ENCODE assay signal across 8 mouse cellular contexts in genomic region chr11:57696207-57696676, GRCm38 (mm10). TPM values are rescaled to one million over a fixed set of nuclear protein-coding genes. Genes with fewer than 3 reads are reported as not detected.
DNase-seq lines count a peak whose midpoint lies in the region; ATAC-seq and TF ChIP-seq lines count a peak whose summit lies in the region.

No protein-coding gene starts in this region.

- H3K27ac ChIP-seq in embryonic facial prominence, embryonic 11.5 days (replicated peaks; ENCODE audit: low read depth, low read length): no peak overlapping the region
- H3K27ac ChIP-seq in hindbrain, embryonic 13.5 days: peak overlapping the region; percentile 73
- H3K27ac ChIP-seq in midbrain, postnatal 0 days (ENCODE audit: low read depth, low read length): peak overlapping the region; percentile 76

- intact Hi-C loops in left cerebral cortex, postnatal 4 days (cut with DNase I): no loop called here

- no peaks in the 10 kb centered on the region for H3K36me3 ChIP-seq in embryonic facial prominence, embryonic 11.5 days (replicated peaks; ENCODE audit: control insufficient read depth, insufficient read depth, low read depth, low read length)
- no peaks in the 10 kb centered on the region for H3K36me3 ChIP-seq in hindbrain, embryonic 13.5 days
- H3K36me3 ChIP-seq in midbrain, postnatal 0 days (ENCODE audit: insufficient read depth, low read length): no peaks in the 10 kb centered on the region

- no peaks in the 10 kb centered on the region for H3K27me3 ChIP-seq in embryonic facial prominence, embryonic 11.5 days (ENCODE audit: control insufficient read depth, insufficient read depth, low read length)
- peaks cover 27% of the 10 kb centered on the region; the same call in 1 of the 2 replicates for H3K27me3 ChIP-seq in hindbrain, embryonic 13.5 days
- H3K27me3 ChIP-seq in midbrain, postnatal 0 days (ENCODE audit: insufficient read depth, low read length): no peaks in the 10 kb centered on the region

- peak; percentile 34 for DNase-seq in left cerebral cortex, postnatal 4 days
- DNase-seq in left cerebral cortex, adult 8-10 months (ENCODE audit: low spot score in 2 of 2): no peak
- DNase-seq in embryonic facial prominence, embryonic 11.5 days (ENCODE audit: low spot score): peak; percentile 43
- DNase-seq in midbrain, postnatal 0 days (ENCODE audit: low spot score): peak; percentile 58
- DNase-seq in c-Kit-positive CD71-positive TER-119-positive erythroid progenitor cells, embryonic 14.5 days (ENCODE audit: low spot score): no peak
- no peak for DNase-seq in cerebellum, adult 18-20 months
- no peak for DNase-seq in thymus, postnatal 14 days

- no peaks in the 10 kb centered on the region for H3K9me3 ChIP-seq in embryonic facial prominence, embryonic 11.5 days (replicated peaks; ENCODE audit: control insufficient read depth, low read length)
- H3K9me3 ChIP-seq in hindbrain, embryonic 13.5 days: no peaks in the 10 kb centered on the region
- H3K9me3 ChIP-seq in midbrain, postnatal 0 days (ENCODE audit: low read length): no peaks in the 10 kb centered on the region

- H3K4me2 ChIP-seq in embryonic facial prominence, embryonic 11.5 days (ENCODE audit: low read depth, low read length): no peak overlapping the region
- peak overlapping the region; percentile 43 for H3K4me2 ChIP-seq in hindbrain, embryonic 13.5 days
- H3K4me2 ChIP-seq in midbrain, postnatal 0 days (ENCODE audit: low read depth, low read length, poor library complexity, severe bottlenecking): peak overlapping the region; percentile 30

- TF ChIP-seq CTCF in midbrain, postnatal 0 days (IDR thresholded peaks at IDR 0.05): no peak

- ATAC-seq in embryonic facial prominence, embryonic 11.5 days (replicated peaks; ENCODE audit: insufficient number of reproducible peaks, low FRiP score, low TSS enrichment, low read depth): no peak
- ATAC-seq in hindbrain, embryonic 13.5 days (ENCODE audit: low FRiP score): 0 out of 2 replicates have a peak, but pooled peaks have one; percentile 29
- ATAC-seq in midbrain, postnatal 0 days (ENCODE audit: low FRiP score): peak; percentile 54

- H3K4me1 ChIP-seq in embryonic facial prominence, embryonic 11.5 days (ENCODE audit: control insufficient read depth, insufficient read depth, low read length): no peaks in the 10 kb centered on the region
- H3K4me1 ChIP-seq in hindbrain, embryonic 13.5 days (replicated peaks): peaks cover 44% of the 10 kb centered on the region
- H3K4me1 ChIP-seq in midbrain, postnatal 0 days (ENCODE audit: insufficient read depth, low read length): peaks cover 12% of the 10 kb centered on the region

- WGBS in embryonic facial prominence, embryonic 11.5 days: 39% methylated on average over 17 of the region's 17 CpGs
- WGBS in hindbrain, embryonic 13.5 days: 23% methylated on average over 17 of the region's 17 CpGs
- 6% methylated on average over 17 of the region's 17 CpGs for WGBS in midbrain, postnatal 0 days

- no peak overlapping the region for H3K4me3 ChIP-seq in embryonic facial prominence, embryonic 11.5 days (ENCODE audit: low read depth, low read length)
- H3K4me3 ChIP-seq in hindbrain, embryonic 13.5 days: no peak overlapping the region
- peak overlapping the region; percentile 6; the same call in 1 of the 2 replicates for H3K4me3 ChIP-seq in midbrain, postnatal 0 days (ENCODE audit: low read depth, low read length)

- H3K9ac ChIP-seq in embryonic facial prominence, embryonic 11.5 days (replicated peaks; ENCODE audit: low read length): no peak overlapping the region
- H3K9ac ChIP-seq in hindbrain, embryonic 13.5 days: peak overlapping the region; percentile 36; the same call in 1 of the 2 replicates
- H3K9ac ChIP-seq in midbrain, postnatal 0 days (replicated peaks; ENCODE audit: low read length, poor library complexity, severe bottlenecking): no peak overlapping the region

RNA-seq across cellular contexts. Expression of gene Galnt10, which starts 51.0 kb away (rescaled TPM):
- total RNA-seq in left cerebral cortex, postnatal 4 days (2021): 10 to 100 TPM; 11.7 to 12.4 TPM
- total RNA-seq in left cerebral cortex, adult 8-10 months (2022): 1 to 10 TPM; 7.2 to 9.4 (median 8.6) TPM
- 12.0 and 12.4 TPM in 2 replicates for polyA plus RNA-seq in embryonic facial prominence, embryonic 11.5 days (2014; fragmentation: Nextera tagmentation; extraction: Ambion mirVana)
- 12.1 and 12.2 TPM in 2 replicates for polyA plus RNA-seq in hindbrain, embryonic 13.5 days (2015; fragmentation: Nextera tagmentation; extraction: Ambion mirVana)
- 21.3 and 26.0 TPM in 2 replicates for total RNA-seq in midbrain, postnatal 0 days (2014; rRNA removed)
- polyA plus RNA-seq in midbrain, postnatal 0 days (2015; fragmentation: Nextera tagmentation; extraction: Ambion mirVana): 11.8 and 12.0 TPM in 2 replicates

Comparison
In these comparisons a context has a peak if more than half of its experiments do, and no peak if none do; other contexts are left out.
1. DNase-seq: peak in left cerebral cortex, postnatal 4 days (single experiment), embryonic facial prominence, embryonic 11.5 days (single experiment) and midbrain, postnatal 0 days (single experiment); none in left cerebral cortex, adult 8-10 months (0 of 2), c-Kit-positive CD71-positive TER-119-positive erythroid progenitor cells, embryonic 14.5 days (single experiment), cerebellum, adult 18-20 months (0 of 2) and thymus, postnatal 14 days (single experiment).